7 mouse cellular contexts compared by ENCODE assay signal in genomic region chr8:70598283-70598682, GRCm38 (mm10). TPM values are rescaled to one million over a fixed set of nuclear protein-coding genes. Genes with fewer than 3 reads are reported as not detected.
DNase-seq lines count a peak whose midpoint lies in the region; ATAC-seq lines count a peak whose summit lies in the region.

No protein-coding gene starts in this region.

- peaks cover 27% of the 10 kb centered on the region for H3K36me3 ChIP-seq in embryonic facial prominence, embryonic 15.5 days
- H3K36me3 ChIP-seq in heart, embryonic 14.5 days (ENCODE audit: control insufficient read depth, insufficient read depth, low read length) = peaks cover 40% of the 10 kb centered on the region
- peaks cover 65% of the 10 kb centered on the region for H3K36me3 ChIP-seq in liver, embryonic 13.5 days
- no peaks in the 10 kb centered on the region; the same call in 1 of the 2 replicates for H3K36me3 ChIP-seq in neural tube, embryonic 14.5 days (ENCODE audit: control insufficient read depth, insufficient read depth, low read length)

- no peaks in the 10 kb centered on the region for H3K9me3 ChIP-seq in embryonic facial prominence, embryonic 15.5 days (replicated peaks)
- H3K9me3 ChIP-seq in heart, embryonic 14.5 days (ENCODE audit: control insufficient read depth, low read length) = no peaks in the 10 kb centered on the region
- H3K9me3 ChIP-seq in liver, embryonic 13.5 days (replicated peaks) = no peaks in the 10 kb centered on the region
- H3K9me3 ChIP-seq in neural tube, embryonic 14.5 days (ENCODE audit: control insufficient read depth, low read length) = no peaks in the 10 kb centered on the region

- 3% methylated on average over 29 of the region's 29 CpGs for WGBS in embryonic facial prominence, embryonic 15.5 days
- WGBS in heart, embryonic 14.5 days = 9% methylated on average over 22 of the region's 29 CpGs
- 39% methylated on average over 29 of the region's 29 CpGs for WGBS in liver, embryonic 13.5 days (ENCODE audit: insufficient replicate concordance)
- WGBS in neural tube, embryonic 14.5 days = under 1% methylated on average over 28 of the region's 29 CpGs

- H3K9ac ChIP-seq in embryonic facial prominence, embryonic 15.5 days = peak overlapping the region; percentile 47
- H3K9ac ChIP-seq in heart, embryonic 14.5 days (ENCODE audit: low read length) = peak overlapping the region; percentile 86
- H3K9ac ChIP-seq in liver, embryonic 13.5 days = peak overlapping the region; percentile 51
- peak overlapping the region; percentile 58 for H3K9ac ChIP-seq in neural tube, embryonic 14.5 days (replicated peaks; ENCODE audit: low read depth, low read length)

- peak overlapping the region; percentile 50 for H3K4me3 ChIP-seq in embryonic facial prominence, embryonic 15.5 days (replicated peaks)
- H3K4me3 ChIP-seq in heart, embryonic 14.5 days (ENCODE audit: control insufficient read depth in 1 of 2, insufficient read depth in 1 of 2, low read depth in 1 of 2, low read length in 2 of 2) = peak overlapping the region; percentile 54 to 56
- peak overlapping the region; percentile 42 for H3K4me3 ChIP-seq in liver, embryonic 13.5 days (replicated peaks)
- peak overlapping the region; percentile 31 for H3K4me3 ChIP-seq in neural tube, embryonic 14.5 days (ENCODE audit: low read depth, low read length)

- DNase-seq in kidney, postnatal 10 days = peak; percentile 92
- no peak for DNase-seq in liver, embryonic 13.5 days
- peak; percentile 75 to 81 for DNase-seq in urinary bladder, postnatal 4 days (ENCODE audit: low spot score in 2 of 2)

- H3K27me3 ChIP-seq in embryonic facial prominence, embryonic 15.5 days = no peaks in the 10 kb centered on the region
- no peaks in the 10 kb centered on the region for H3K27me3 ChIP-seq in heart, embryonic 14.5 days (ENCODE audit: control insufficient read depth, insufficient read depth, low read length)
- no peaks in the 10 kb centered on the region for H3K27me3 ChIP-seq in liver, embryonic 13.5 days
- no peaks in the 10 kb centered on the region for H3K27me3 ChIP-seq in neural tube, embryonic 14.5 days (ENCODE audit: control insufficient read depth, insufficient read depth, low read length)

- peaks cover 72% of the 10 kb centered on the region for H3K4me1 ChIP-seq in embryonic facial prominence, embryonic 15.5 days
- H3K4me1 ChIP-seq in heart, embryonic 14.5 days (ENCODE audit: control insufficient read depth in 2 of 2, insufficient read depth in 2 of 2, low read length in 2 of 2) = peaks cover 29 to 56% of the 10 kb centered on the region in 2 experiments
- H3K4me1 ChIP-seq in liver, embryonic 13.5 days (replicated peaks) = peaks cover 92% of the 10 kb centered on the region
- H3K4me1 ChIP-seq in neural tube, embryonic 14.5 days (ENCODE audit: control insufficient read depth, insufficient read depth, low read length) = peaks cover 54% of the 10 kb centered on the region

- peak overlapping the region; percentile 68 for H3K27ac ChIP-seq in embryonic facial prominence, embryonic 15.5 days (replicated peaks)
- H3K27ac ChIP-seq in heart, embryonic 14.5 days (replicated peaks in 1 of 2; ENCODE audit: control insufficient read depth in 1 of 2, insufficient read depth in 1 of 2, low read depth in 2 of 2, low read length in 2 of 2) = peak overlapping the region; percentile 9 to 29; a peak in 2 of 4 replicates
- H3K27ac ChIP-seq in liver, embryonic 13.5 days = no peak overlapping the region
- H3K27ac ChIP-seq in neural tube, embryonic 14.5 days (ENCODE audit: low read depth, low read length) = no peak overlapping the region

- ATAC-seq in cerebellum, adult (ENCODE audit: insufficient number of reproducible peaks, low FRiP score, low TSS enrichment) = peak; percentile 65
- 0 out of 2 replicates have a peak, but pooled peaks have one; percentile 17 for ATAC-seq in embryonic facial prominence, embryonic 15.5 days (ENCODE audit: insufficient number of reproducible peaks, low FRiP score, low TSS enrichment, low read depth)
- ATAC-seq in heart, embryonic 14.5 days (ENCODE audit: insufficient number of reproducible peaks, insufficient read depth, low FRiP score, low read depth) = 0 out of 2 replicates have a peak, but pooled peaks have one; percentile 8
- no peak for ATAC-seq in liver, embryonic 13.5 days (ENCODE audit: low read depth)
- peak; percentile 10; the same call in 1 of the 2 replicates for ATAC-seq in neural tube, embryonic 14.5 days (ENCODE audit: low read depth)

- H3K4me2 ChIP-seq in embryonic facial prominence, embryonic 15.5 days (replicated peaks) = peak overlapping the region; percentile 85
- H3K4me2 ChIP-seq in heart, embryonic 14.5 days (ENCODE audit: low read length) = peak overlapping the region; percentile 91
- H3K4me2 ChIP-seq in liver, embryonic 13.5 days = peak overlapping the region; percentile 60
- peak overlapping the region; percentile 68 for H3K4me2 ChIP-seq in neural tube, embryonic 14.5 days (ENCODE audit: low read depth, low read length)

RNA-seq across cellular contexts. Expression of gene Isyna1, which starts 4.1 kb away (rescaled TPM):
- 139 and 143 TPM in 2 replicates for polyA plus RNA-seq in embryonic facial prominence, embryonic 15.5 days (2015; fragmentation: Nextera tagmentation; extraction: Ambion mirVana)
- 59.5 and 69.8 TPM in 2 replicates for polyA plus RNA-seq in heart, embryonic 14.5 days (2014; fragmentation: Nextera tagmentation; extraction: Ambion mirVana)
- polyA plus RNA-seq in liver, embryonic 13.5 days (2015; fragmentation: Nextera tagmentation; extraction: Ambion mirVana) = 82.8 and 84.9 TPM in 2 replicates
- polyA plus RNA-seq in neural tube, embryonic 14.5 days (2014; fragmentation: Nextera tagmentation; extraction: Ambion mirVana) = 65.5 and 73.3 TPM in 2 replicates

RNA-seq across cellular contexts. Expression of gene Ssbp4, which starts 10.4 kb away (rescaled TPM):
- 127 and 130 TPM in 2 replicates for polyA plus RNA-seq in embryonic facial prominence, embryonic 15.5 days (2015; fragmentation: Nextera tagmentation; extraction: Ambion mirVana)
- 83.7 and 85.8 TPM in 2 replicates for polyA plus RNA-seq in heart, embryonic 14.5 days (2014; fragmentation: Nextera tagmentation; extraction: Ambion mirVana)
- 54.2 and 62.4 TPM in 2 replicates for polyA plus RNA-seq in liver, embryonic 13.5 days (2015; fragmentation: Nextera tagmentation; extraction: Ambion mirVana)
- 163 and 240 TPM in 2 replicates for polyA plus RNA-seq in neural tube, embryonic 14.5 days (2014; fragmentation: Nextera tagmentation; extraction: Ambion mirVana)

RNA-seq across cellular contexts. Expression of gene Lrrc25, which starts 17.7 kb away (rescaled TPM):
- polyA plus RNA-seq in embryonic facial prominence, embryonic 15.5 days (2015; fragmentation: Nextera tagmentation; extraction: Ambion mirVana) = 2.9 and 4.0 TPM in 2 replicates
- 1.3 and 3.2 TPM in 2 replicates for polyA plus RNA-seq in heart, embryonic 14.5 days (2014; fragmentation: Nextera tagmentation; extraction: Ambion mirVana)
- polyA plus RNA-seq in liver, embryonic 13.5 days (2015; fragmentation: Nextera tagmentation; extraction: Ambion mirVana) = 5.4 and 5.6 TPM in 2 replicates
- polyA plus RNA-seq in neural tube, embryonic 14.5 days (2014; fragmentation: Nextera tagmentation; extraction: Ambion mirVana) = 0.20 and 1.8 TPM in 2 replicates

RNA-seq across cellular contexts. Expression of gene Gdf15, which starts 34.0 kb away (rescaled TPM):
- polyA plus RNA-seq in embryonic facial prominence, embryonic 15.5 days (2015; fragmentation: Nextera tagmentation; extraction: Ambion mirVana) = 0.16 TPM in 2 replicates
- 1.1 TPM in 2 replicates for polyA plus RNA-seq in heart, embryonic 14.5 days (2014; fragmentation: Nextera tagmentation; extraction: Ambion mirVana)
- 3.9 and 4.1 TPM in 2 replicates for polyA plus RNA-seq in liver, embryonic 13.5 days (2015; fragmentation: Nextera tagmentation; extraction: Ambion mirVana)
- polyA plus RNA-seq in neural tube, embryonic 14.5 days (2014; fragmentation: Nextera tagmentation; extraction: Ambion mirVana) = 0.54 TPM in 1 of 2 replicates, not detected in the other

RNA-seq across cellular contexts. Expression of gene Ell, which starts 59.0 kb away (rescaled TPM):
- 19.6 and 22.7 TPM in 2 replicates for polyA plus RNA-seq in embryonic facial prominence, embryonic 15.5 days (2015; fragmentation: Nextera tagmentation; extraction: Ambion mirVana)
- 13.0 and 13.2 TPM in 2 replicates for polyA plus RNA-seq in heart, embryonic 14.5 days (2014; fragmentation: Nextera tagmentation; extraction: Ambion mirVana)
- 9.7 and 10.5 TPM in 2 replicates for polyA plus RNA-seq in liver, embryonic 13.5 days (2015; fragmentation: Nextera tagmentation; extraction: Ambion mirVana)
- polyA plus RNA-seq in neural tube, embryonic 14.5 days (2014; fragmentation: Nextera tagmentation; extraction: Ambion mirVana) = 16.7 and 17.8 TPM in 2 replicates

Comparison
In these comparisons a context has a peak if more than half of its experiments do, and no peak if none do; other contexts are left out.
1. H3K27ac ChIP-seq: peak in embryonic facial prominence, embryonic 15.5 days (single experiment) and heart, embryonic 14.5 days (2 of 2); none in liver, embryonic 13.5 days (single experiment) and neural tube, embryonic 14.5 days (single experiment).
2. Peak in every context shown above with its lines, with median percentiles within 50 percentile points of each other: H3K4me2 ChIP-seq, H3K4me3 ChIP-seq and H3K9ac ChIP-seq.